9 mouse cellular contexts compared by ENCODE assay signal in genomic region chr19:42256611-42257240, GRCm38 (mm10). TPM values are rescaled to one million over a fixed set of nuclear protein-coding genes. Genes with fewer than 3 reads are reported as not detected.
A peak's percentile ranks its signal among the peaks of the same experiment; 100 is the strongest.
DNase-seq lines count a peak whose midpoint lies in the region; ATAC-seq lines count a peak whose summit lies in the region.
"Had no signal": no experiment of that assay in that cellular context is flagged by ENCODE, and none has a peak within 500 bp of the region (broad histone marks: within the 10 kb centered on the region; RNA-seq: fewer than 3 reads in every experiment).

No protein-coding gene starts in this region.

- peak; percentile 43; the same call in 1 of the 2 replicates for ATAC-seq in forebrain, embryonic 13.5 days
- no peak for ATAC-seq in forebrain, embryonic 11.5 days (replicated peaks; ENCODE audit: low FRiP score)
- peak; percentile 14 for ATAC-seq in forebrain, embryonic 16.5 days
- ATAC-seq in liver, embryonic 12.5 days, result no peak

- no peak for DNase-seq in forebrain, embryonic 11.5 days (ENCODE audit: low spot score)
- DNase-seq in layer of hippocampus, postnatal 14 days (ENCODE audit: low spot score in 2 of 2), result peak; percentile 37 to 51
- peak; percentile 47 for DNase-seq in right cerebral cortex, postnatal 25 days
- no peak for DNase-seq in adrenal gland, adult 2 months
- no peak for DNase-seq in heart, adult 11 months

- 47% methylated on average over 12 of the region's 12 CpGs for WGBS in forebrain, embryonic 13.5 days
- WGBS in forebrain, embryonic 11.5 days, result 78% methylated on average over 12 of the region's 12 CpGs
- whole genome bisulfite sequencing in forebrain, embryonic 16.5 days, result 16% methylated on average over 12 of the region's 12 CpGs
- WGBS in liver, embryonic 12.5 days (ENCODE audit: insufficient replicate concordance), result 72% methylated on average over 12 of the region's 12 CpGs

- no peak overlapping the region for H3K9ac ChIP-seq in forebrain, embryonic 13.5 days
- H3K9ac ChIP-seq in forebrain, embryonic 11.5 days (ENCODE audit: low read length), result no peak overlapping the region
- H3K9ac ChIP-seq in forebrain, embryonic 16.5 days (replicated peaks; ENCODE audit: low read depth, low read length), result peak overlapping the region; percentile 85
- H3K9ac ChIP-seq in liver, embryonic 12.5 days, result no peak overlapping the region

- no peak overlapping the region; the same call in 1 of the 2 replicates for H3K27ac ChIP-seq in forebrain, embryonic 13.5 days
- H3K27ac ChIP-seq in forebrain, embryonic 11.5 days (ENCODE audit: low read depth, low read length), result no peak overlapping the region
- H3K27ac ChIP-seq in forebrain, embryonic 16.5 days (ENCODE audit: low read length), result peak overlapping the region; percentile 33; the same call in 1 of the 2 replicates
- no peak overlapping the region for H3K27ac ChIP-seq in liver, embryonic 12.5 days

- peaks cover 22% of the 10 kb centered on the region for H3K27me3 ChIP-seq in forebrain, embryonic 13.5 days
- 0 out of 2 replicates have a peak, but pooled peaks cover 6% of the 10 kb centered on the region for H3K27me3 ChIP-seq in forebrain, embryonic 11.5 days (ENCODE audit: control insufficient read depth, insufficient read depth, low read length)
- 0 out of 2 replicates have a peak, but pooled peaks cover 3% of the 10 kb centered on the region for H3K27me3 ChIP-seq in forebrain, embryonic 16.5 days (replicated peaks; ENCODE audit: control insufficient read depth, insufficient read depth, low read length)
- peaks cover 46% of the 10 kb centered on the region for H3K27me3 ChIP-seq in liver, embryonic 12.5 days (replicated peaks)

- no peaks in the 10 kb centered on the region for H3K9me3 ChIP-seq in forebrain, embryonic 13.5 days (replicated peaks)
- no peaks in the 10 kb centered on the region for H3K9me3 ChIP-seq in forebrain, embryonic 11.5 days (ENCODE audit: control insufficient read depth, low read length)
- H3K9me3 ChIP-seq in forebrain, embryonic 16.5 days (ENCODE audit: control insufficient read depth, low read length), result no peaks in the 10 kb centered on the region
- no peaks in the 10 kb centered on the region for H3K9me3 ChIP-seq in liver, embryonic 12.5 days (replicated peaks)

- H3K4me1 ChIP-seq in forebrain, embryonic 13.5 days, result peaks cover 23% of the 10 kb centered on the region
- H3K4me1 ChIP-seq in forebrain, embryonic 11.5 days (replicated peaks; ENCODE audit: control insufficient read depth, insufficient read depth, low read length), result peaks cover 2% of the 10 kb centered on the region; the same call in 1 of the 2 replicates
- H3K4me1 ChIP-seq in forebrain, embryonic 16.5 days (replicated peaks; ENCODE audit: control insufficient read depth, insufficient read depth, low read length), result peaks cover 26% of the 10 kb centered on the region
- peaks cover 11% of the 10 kb centered on the region for H3K4me1 ChIP-seq in liver, embryonic 12.5 days

- H3K36me3 ChIP-seq in forebrain, embryonic 13.5 days (ENCODE audit: poor library complexity, severe bottlenecking), result no peaks in the 10 kb centered on the region
- H3K36me3 ChIP-seq in forebrain, embryonic 11.5 days (ENCODE audit: control insufficient read depth, insufficient read depth, low read length), result no peaks in the 10 kb centered on the region
- no peaks in the 10 kb centered on the region for H3K36me3 ChIP-seq in forebrain, embryonic 16.5 days (ENCODE audit: control insufficient read depth, insufficient read depth)
- H3K36me3 ChIP-seq in liver, embryonic 12.5 days, result no peaks in the 10 kb centered on the region

- peak overlapping the region; percentile 56 for H3K4me3 ChIP-seq in forebrain, embryonic 13.5 days
- H3K4me3 ChIP-seq in forebrain, embryonic 11.5 days (ENCODE audit: low read depth, low read length), result no peak overlapping the region
- H3K4me3 ChIP-seq in forebrain, embryonic 16.5 days (replicated peaks; ENCODE audit: low read length), result peak overlapping the region; percentile 72
- no peak overlapping the region for H3K4me3 ChIP-seq in liver, embryonic 12.5 days

- peak overlapping the region; percentile 76 for H3K4me2 ChIP-seq in forebrain, embryonic 13.5 days
- no peak overlapping the region for H3K4me2 ChIP-seq in forebrain, embryonic 11.5 days (ENCODE audit: low read depth, low read length, severe bottlenecking)
- H3K4me2 ChIP-seq in forebrain, embryonic 16.5 days (ENCODE audit: low read length), result peak overlapping the region; percentile 78
- H3K4me2 ChIP-seq in liver, embryonic 12.5 days, result no peak overlapping the region
- H3K4me2 ChIP-seq: heart, embryonic 11.5 days had no signal

RNA-seq across cellular contexts. Expression of gene Golga7b, which starts 9.4 kb away (rescaled TPM):
- 12.9 and 14.9 TPM in 2 replicates for polyA plus RNA-seq in forebrain, embryonic 13.5 days (2015; fragmentation: Nextera tagmentation; extraction: Ambion mirVana)
- polyA plus RNA-seq in forebrain, embryonic 11.5 days (2014; fragmentation: Nextera tagmentation; extraction: Ambion mirVana), result 2.4 and 3.7 TPM in 2 replicates
- polyA plus RNA-seq in forebrain, embryonic 16.5 days (2015; fragmentation: Nextera tagmentation; extraction: Ambion mirVana), result 29.5 and 41.0 TPM in 2 replicates
- 10 to 100 TPM; 82.6 to 85.8 TPM for total RNA-seq in layer of hippocampus, postnatal 14 days (2021)
- polyA plus RNA-seq in liver, embryonic 12.5 days (2016; fragmentation: Nextera tagmentation; extraction: Ambion mirVana), result 0.04 TPM in 1 of 2 replicates, not detected in the other
- 1 to 10 TPM in 1 of 2 experiments, under 1 TPM in 1; 0.69 to 1.3 TPM for total RNA-seq in adrenal gland, adult 2 months (2021)
- polyA plus RNA-seq in adrenal gland, adult 2 months (2012; rRNA removed), result 1.1 and 2.8 TPM in 2 replicates

RNA-seq across cellular contexts. Expression of gene Sfrp5, which starts 54.7 kb away (rescaled TPM):
- 0.21 TPM in 1 of 2 replicates, not detected in the other for polyA plus RNA-seq in forebrain, embryonic 13.5 days (2015; fragmentation: Nextera tagmentation; extraction: Ambion mirVana)
- 0.09 and 0.19 TPM in 2 replicates for polyA plus RNA-seq in forebrain, embryonic 11.5 days (2014; fragmentation: Nextera tagmentation; extraction: Ambion mirVana)
- polyA plus RNA-seq in forebrain, embryonic 16.5 days (2015; fragmentation: Nextera tagmentation; extraction: Ambion mirVana), result 1.2 and 1.5 TPM in 2 replicates
- 1 to 10 TPM in 1 of 2 experiments, under 1 TPM in 1; 0.26 to 1.7 TPM for total RNA-seq in layer of hippocampus, postnatal 14 days (2021)
- polyA plus RNA-seq in liver, embryonic 12.5 days (2016; fragmentation: Nextera tagmentation; extraction: Ambion mirVana), result 1.6 and 2.2 TPM in 2 replicates
- 1 to 10 TPM; 2.7 to 3.9 TPM for total RNA-seq in adrenal gland, adult 2 months (2021)
- 11.5 and 22.6 TPM in 2 replicates for polyA plus RNA-seq in adrenal gland, adult 2 months (2012; rRNA removed)

Comparison
In these comparisons a context has a peak if more than half of its experiments do, and no peak if none do; other contexts are left out.
1. ATAC-seq: peak in forebrain, embryonic 13.5 days (single experiment) and forebrain, embryonic 16.5 days (single experiment); none in forebrain, embryonic 11.5 days (single experiment) and liver, embryonic 12.5 days (single experiment).
2. H3K4me2 ChIP-seq: peak in forebrain, embryonic 13.5 days (single experiment) and forebrain, embryonic 16.5 days (single experiment); none in forebrain, embryonic 11.5 days (single experiment) and liver, embryonic 12.5 days (single experiment).
3. H3K4me3 ChIP-seq: peak in forebrain, embryonic 13.5 days (single experiment) and forebrain, embryonic 16.5 days (single experiment); none in forebrain, embryonic 11.5 days (single experiment) and liver, embryonic 12.5 days (single experiment).
4. DNase-seq: peak in layer of hippocampus, postnatal 14 days (2 of 2) and right cerebral cortex, postnatal 25 days (single experiment); none in forebrain, embryonic 11.5 days (single experiment), adrenal gland, adult 2 months (single experiment) and heart, adult 11 months (single experiment).